Mouse (Mus musculus) liver, postnatal 0 days (tissue): Measurements from ENCODE around the gene Dlgap5. TPM values are rescaled to one million over a fixed set of nuclear protein-coding genes. Genes with fewer than 3 reads are reported as not detected.

ENCODE experiments used
- ATAC-seq: fragments of 200-750 bp; cut with Nextera tagmentation; 2 replicates; pipeline ENCODE4 v1.8.0; 2017; ENCODE audit warnings: mild to moderate bottlenecking, moderate library complexity
- DNase-seq: peaks from one replicate; pipeline ENCODE4 v3.0.0-alpha.2; 2016
- H3K27ac ChIP-seq: fragments of 300-500 bp; sonication (generic); 2 replicates; pipeline ENCODE4 v1.5.1; 2014; ENCODE audit warnings: antibody characterized with exemption, moderate library complexity, mild to moderate bottlenecking, low read depth
- H3K27me3 ChIP-seq: fragments of 300-500 bp; sonication (generic); 2 replicates; pipeline ENCODE4 v1.6.1; 2014; ENCODE audit warnings: low read length, control low read depth, mixed read lengths; ENCODE audit not compliant: insufficient read depth
- H3K36me3 ChIP-seq: fragments of 300-500 bp; sonication (generic); replicated peaks from 2 replicates; pipeline ENCODE4 v1.6.1; 2014; ENCODE audit warnings: mild to moderate bottlenecking, control low read depth, low read length, moderate library complexity, mixed read lengths; ENCODE audit not compliant: insufficient read depth
- H3K4me1 ChIP-seq: fragments of 300-500 bp; sonication (generic); 2 replicates; pipeline ENCODE4 v1.6.1; 2014; ENCODE audit warnings: antibody characterized with exemption, mild to moderate bottlenecking, control low read depth; ENCODE audit not compliant: insufficient read depth
- H3K4me2 ChIP-seq: fragments of 300-500 bp; sonication (generic); 2 replicates; pipeline ENCODE4 v1.6.1; 2014; ENCODE audit warnings: low read depth, mild to moderate bottlenecking, low read length, moderate library complexity, mixed read lengths
- H3K4me3 ChIP-seq: fragments of 300-500 bp; sonication (generic); 2 replicates; pipeline ENCODE4 v1.5.1; 2014; ENCODE audit warnings: low read depth, low read length
- H3K9ac ChIP-seq: fragments of 300-500 bp; sonication (generic); replicated peaks from 2 replicates; pipeline ENCODE4 v1.6.1; 2014; ENCODE audit warnings: mild to moderate bottlenecking, moderate library complexity
- H3K9me3 ChIP-seq: fragments of 300-500 bp; sonication (generic); 2 replicates; pipeline ENCODE4 v1.6.1; 2016; ENCODE audit warnings: mild to moderate bottlenecking, control low read depth, low read length, mixed read lengths
- CTCF ChIP-seq: sonication (generic); IDR thresholded peaks from 2 replicates; pipeline ENCODE4 v1.5.1; 2016; ENCODE audit warnings: antibody characterized with exemption, low read depth
- EP300 ChIP-seq: IDR thresholded peaks from 2 replicates; pipeline ENCODE4 v1.6.1; 2016; ENCODE audit warnings: antibody characterized with exemption, low read depth, mild to moderate bottlenecking
- WGBS: fragments of 180-500 bp; shearing (Covaris S2); extraction: QIAGEN DNeasy Blood & Tissue Kit; methylation state at CpG from one replicate; pipeline ENCODE4 v1.1.7; 2014; ENCODE audit not compliant: insufficient replicate concordance; 5-methylcytosine and 5-hydroxymethylcytosine counted together
- polyA plus RNA-seq: library from polyadenylated mRNA; unstranded; fragments of >200 nt; fragmentation: Nextera tagmentation; extraction: Ambion mirVana; gene quantifications from 2 replicates; pipeline ENCODE4 v1.2.1, GENCODE M21; 2015

Dlgap5 gene
- polyA plus RNA-seq, 1 experiment from 2014 or later = 16.9 TPM

DNA sequence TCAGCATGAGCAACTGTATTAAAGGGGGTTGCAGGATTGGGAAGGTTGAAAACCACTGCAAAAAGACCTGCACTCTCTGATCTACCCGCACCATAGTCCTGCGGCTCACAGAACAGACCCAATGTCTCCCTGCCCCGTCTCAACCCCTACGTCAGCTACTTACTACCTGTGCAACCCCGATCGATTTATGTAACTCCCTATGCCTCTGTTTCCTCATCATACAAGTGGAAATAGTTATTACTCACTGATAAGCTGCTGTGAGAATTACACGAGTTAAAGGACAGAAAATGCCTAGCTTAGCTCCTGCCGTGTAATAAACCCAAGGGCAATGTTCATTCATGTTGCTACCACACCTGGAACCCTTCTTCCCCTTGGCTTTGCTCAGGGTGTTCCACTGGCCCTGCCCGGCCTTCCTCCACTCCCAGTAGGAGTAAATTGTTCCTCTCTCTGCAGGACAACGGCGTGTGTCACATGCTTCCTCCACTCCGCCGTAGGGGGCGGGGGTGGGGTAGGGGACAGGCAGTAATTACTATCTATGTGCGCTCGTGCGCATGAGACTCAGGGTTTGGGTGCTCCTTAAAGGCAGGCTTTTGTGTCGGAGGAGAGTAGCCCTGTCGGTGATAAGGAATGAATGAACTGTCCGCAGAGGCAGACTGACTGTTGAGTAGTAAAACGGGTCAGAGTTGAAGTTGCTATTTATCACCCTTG is 53.3 kb downstream of the Dlgap5 start:
- no peaks in the 10 kb centered on the region for H3K27me3 ChIP-seq
- no peak overlapping the region for H3K27ac ChIP-seq
- peaks cover 11% of the 10 kb centered on the region for H3K4me1 ChIP-seq
- no peaks in the 10 kb centered on the region for H3K36me3 ChIP-seq
- DNase-seq = peak; percentile 45
- TF ChIP-seq CTCF = no peak
- TF ChIP-seq EP300 = no peak
- H3K9ac ChIP-seq = 0 out of 2 replicates have a peak overlapping the region, but pooled peaks have one; percentile 7
- no peak overlapping the region for H3K4me3 ChIP-seq
- WGBS = 21% methylated on average over 21 of the region's 21 CpGs
- H3K9me3 ChIP-seq = no peaks in the 10 kb centered on the region
- ATAC-seq = peak; percentile 67; the same call in 1 of the 2 replicates
- peak overlapping the region; percentile 58 for H3K4me2 ChIP-seq

DNA sequence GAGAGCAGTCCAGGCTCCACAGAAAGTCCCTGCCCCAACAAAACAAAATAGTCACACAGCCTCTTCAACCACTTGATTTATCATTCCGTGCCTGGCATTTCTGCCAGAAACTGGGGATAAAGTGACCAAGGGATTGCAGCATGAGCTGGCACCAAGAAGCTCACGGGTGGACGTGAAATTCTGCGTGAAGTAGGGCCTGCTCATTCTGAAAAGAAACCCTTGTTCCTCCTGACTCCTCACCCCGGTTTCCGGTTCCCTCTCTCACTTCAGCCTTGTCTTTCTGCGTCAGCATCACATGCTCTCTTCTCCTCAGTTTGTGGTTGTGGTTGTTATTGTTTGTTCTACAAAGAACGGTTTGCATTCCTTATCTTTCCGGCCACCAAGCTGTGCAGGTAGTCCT is 56.3 kb downstream of the Dlgap5 start:
- no peaks in the 10 kb centered on the region for H3K9me3 ChIP-seq
- H3K27me3 ChIP-seq = no peaks in the 10 kb centered on the region
- no peak for TF ChIP-seq EP300
- no peak for TF ChIP-seq CTCF
- H3K4me2 ChIP-seq = no peak overlapping the region
- DNase-seq (no peak), ATAC-seq (no peak)
- peaks cover 6% of the 10 kb centered on the region for H3K4me1 ChIP-seq
- peak overlapping the region; percentile 45; the same call in 1 of the 2 replicates for H3K27ac ChIP-seq
- no peaks in the 10 kb centered on the region for H3K36me3 ChIP-seq
- no peak overlapping the region for H3K4me3 ChIP-seq
- no peak overlapping the region for H3K9ac ChIP-seq
- 51% methylated on average over 9 of the region's 9 CpGs for WGBS

DNA sequence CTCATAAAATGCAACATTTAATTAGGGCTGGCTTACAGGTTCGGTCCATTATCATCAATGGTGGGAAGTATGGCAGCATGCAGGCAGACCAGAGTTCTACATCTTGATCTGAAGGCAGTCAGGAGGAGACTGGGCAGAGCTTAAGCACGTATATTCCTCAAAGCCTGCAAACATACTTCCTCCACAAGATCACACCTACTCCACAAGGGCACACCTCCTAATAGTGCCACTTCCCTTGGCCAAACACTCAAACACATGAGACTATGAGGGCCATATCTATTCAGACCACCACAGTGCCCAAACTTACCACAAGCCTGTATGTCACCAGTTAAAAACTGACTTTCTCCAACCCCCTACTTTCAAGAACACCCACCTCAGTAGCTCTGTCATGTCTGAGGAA is 56.8 kb downstream of the Dlgap5 start:
- Histone ChIP-seq H3K9me3 (no peaks in the 10 kb centered on the region), H3K9ac (no peak overlapping the region), H3K27me3 (no peaks in the 10 kb centered on the region), H3K36me3 (no peaks in the 10 kb centered on the region), H3K4me1 (peaks cover 6% of the 10 kb centered on the region), H3K4me3 (no peak overlapping the region), H3K4me2 (no peak overlapping the region), H3K27ac (peak overlapping the region; percentile 45; the same call in 1 of the 2 replicates)
- no peak for TF ChIP-seq EP300
- TF ChIP-seq CTCF = no peak
- DNase-seq (no peak), ATAC-seq (no peak)
- WGBS = 64% methylated on average over 2 of the region's 2 CpGs

DNA sequence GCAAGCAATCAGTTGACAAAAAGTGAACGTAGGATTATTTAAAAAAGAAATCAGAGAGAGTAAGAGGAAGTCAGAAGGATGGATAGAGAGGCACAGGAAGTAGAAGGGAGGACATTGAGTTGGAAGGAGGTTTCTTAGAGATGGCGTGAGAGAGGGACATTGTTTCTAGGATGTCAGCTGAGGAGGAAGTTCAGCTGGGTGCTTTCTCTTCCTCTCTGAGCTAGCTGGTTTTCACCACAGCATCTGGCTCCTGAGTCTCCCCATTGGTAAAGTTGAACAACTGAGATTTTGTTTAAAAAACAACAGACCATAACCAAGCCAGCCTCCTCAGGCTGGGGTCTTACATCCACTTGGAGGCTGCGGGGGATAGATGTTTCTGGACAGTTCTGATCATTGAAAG is 58.6 kb downstream of the Dlgap5 start:
- DNase-seq (no peak), ATAC-seq (no peak)
- Histone ChIP-seq H3K27me3 (no peaks in the 10 kb centered on the region), H3K4me2 (no peak overlapping the region), H3K27ac (0 out of 2 replicates have a peak overlapping the region, but pooled peaks have one; percentile 35), H3K9me3 (no peaks in the 10 kb centered on the region), H3K9ac (no peak overlapping the region), H3K4me1 (no peaks in the 10 kb centered on the region; the same call in 1 of the 2 replicates), H3K36me3 (no peaks in the 10 kb centered on the region), H3K4me3 (no peak overlapping the region)
- TF ChIP-seq CTCF = no peak
- 41% methylated on average over 3 of the region's 3 CpGs for WGBS

DNA sequence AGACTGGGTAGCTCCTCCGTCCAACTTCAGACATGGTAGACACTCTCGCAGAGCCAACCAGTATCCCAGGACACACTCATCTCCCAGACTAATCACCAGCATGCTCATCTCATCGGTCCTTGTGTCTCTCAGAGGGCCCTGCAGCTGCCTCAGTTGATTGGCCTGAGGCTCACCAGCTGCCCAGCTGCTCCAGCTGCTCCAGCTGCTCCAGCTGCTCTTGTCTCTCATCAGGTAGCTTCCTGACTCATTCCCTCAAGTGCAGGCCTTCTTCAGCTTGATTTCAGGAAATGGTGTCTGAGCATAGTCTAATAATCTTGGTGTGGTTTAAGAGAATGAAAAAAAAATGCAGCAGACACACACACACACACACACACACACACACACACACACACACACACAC is 61.6 kb downstream of the Dlgap5 start:
- DNase-seq = no peak
- H3K36me3 ChIP-seq = no peaks in the 10 kb centered on the region
- H3K9me3 ChIP-seq = no peaks in the 10 kb centered on the region
- TF ChIP-seq CTCF (no peak), EP300 (no peak)
- WGBS = 74% methylated on average over 3 of the region's 3 CpGs
- no peaks in the 10 kb centered on the region for H3K27me3 ChIP-seq
- no peak for ATAC-seq
- H3K4me3 ChIP-seq = no peak overlapping the region
- peaks cover 9% of the 10 kb centered on the region for H3K4me1 ChIP-seq
- H3K9ac ChIP-seq = no peak overlapping the region
- no peak overlapping the region for H3K27ac ChIP-seq
- no peak overlapping the region for H3K4me2 ChIP-seq

DNA sequence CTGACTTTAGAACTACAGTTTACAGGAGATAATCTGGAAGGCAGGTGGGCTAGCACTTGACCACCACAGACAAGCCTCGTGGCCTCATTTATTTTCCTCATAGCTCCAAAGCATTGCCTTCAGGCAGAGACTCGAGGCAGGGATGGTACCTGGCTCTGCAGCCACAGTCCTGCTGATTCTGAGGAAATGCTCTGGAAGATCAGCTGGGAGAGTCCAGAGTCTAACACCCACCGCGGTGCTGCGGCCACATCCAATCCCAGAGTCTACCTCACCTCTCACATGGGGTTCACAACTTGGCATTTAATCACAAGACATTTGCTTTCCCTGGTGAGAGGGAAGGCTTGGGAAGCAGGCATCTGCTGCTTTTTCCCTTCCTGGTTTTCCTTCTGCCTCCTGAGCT is 63.3 kb downstream of the Dlgap5 start:
- no peaks in the 10 kb centered on the region for H3K9me3 ChIP-seq
- H3K4me1 ChIP-seq = peaks cover 9% of the 10 kb centered on the region
- H3K4me2 ChIP-seq = no peak overlapping the region
- H3K27me3 ChIP-seq = no peaks in the 10 kb centered on the region
- WGBS = 63% methylated on average over 5 of the region's 5 CpGs
- DNase-seq (no peak), ATAC-seq (no peak)
- H3K27ac ChIP-seq = no peak overlapping the region
- TF ChIP-seq EP300 = no peak
- H3K36me3 ChIP-seq = no peaks in the 10 kb centered on the region
- no peak overlapping the region for H3K9ac ChIP-seq
- H3K4me3 ChIP-seq = no peak overlapping the region
